Mouse (Mus musculus) layer of hippocampus, adult 18-20 months (tissue): Measurements from ENCODE around the gene Ndufc2. TPM values are rescaled to one million over a fixed set of nuclear protein-coding genes. Genes with fewer than 3 reads are reported as not detected.
"Not testable (repeated sequence)": the region's sequence is repeated elsewhere in the genome, so short reads cannot be mapped to it uniquely, and the experiment has no call there.

Experiments used
- DNase-seq, 2 experiments: peaks; one replicate each; pipeline ENCODE4 v3.0.0; 2022; ENCODE audit warnings: low spot score in 2 of 2
- total RNA-seq, 2 experiments: library from RNA; stranded (reverse); gene quantifications; 2 replicates each; pipeline ENCODE4 v1.2.3; 2021

Ndufc2 gene
- total RNA-seq, 2 experiments from 2014 or later, result 221 to 224 TPM

- peak; percentile 72 to 93 for DNase-seq
These were observed 24.9 kb downstream of the Ndufc2 start for GRCm38 (mm10) chr7:97424621-97425245.

- DNase-seq, result no peak
These were observed 26.8 kb downstream of the Ndufc2 start for GRCm38 (mm10) chr7:97426566-97426965.

GRCm38 (mm10) chr7:97427296-97427695 is 27.5 kb downstream of the Ndufc2 start:
- DNase-seq, result no peak

DNA sequence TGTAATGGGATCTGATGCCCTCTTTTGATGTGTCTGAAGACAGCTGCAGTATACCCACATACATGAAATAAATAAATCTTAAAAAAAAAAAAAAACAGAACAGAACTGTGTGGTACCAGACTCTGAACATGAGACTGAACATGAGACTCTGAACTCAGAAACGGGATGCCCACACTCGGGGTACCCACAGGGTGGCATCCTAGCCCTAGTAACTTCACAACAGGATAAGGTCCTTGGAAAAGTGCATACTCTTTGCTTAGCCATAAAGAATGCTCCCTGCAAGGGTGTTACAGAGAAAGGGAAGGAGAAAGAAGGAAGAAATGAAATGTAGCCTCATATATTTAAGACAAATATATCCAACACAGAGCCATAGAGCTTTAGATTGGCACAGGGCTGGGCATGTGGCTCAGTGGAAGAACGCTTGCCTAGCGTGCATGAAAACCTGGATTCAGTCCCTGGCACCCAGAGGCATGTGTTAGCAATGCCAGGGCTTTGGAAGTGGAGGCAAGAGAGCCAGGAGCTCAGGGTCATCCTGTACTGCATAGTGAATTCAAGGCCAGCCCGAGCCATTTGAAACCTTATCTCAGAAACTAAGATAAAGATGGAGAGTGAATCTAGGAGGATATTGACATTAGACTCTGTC is 28.1 kb downstream of the Ndufc2 start:
- DNase-seq, result peak in 1 of 2 experiments; percentile 31

DNA sequence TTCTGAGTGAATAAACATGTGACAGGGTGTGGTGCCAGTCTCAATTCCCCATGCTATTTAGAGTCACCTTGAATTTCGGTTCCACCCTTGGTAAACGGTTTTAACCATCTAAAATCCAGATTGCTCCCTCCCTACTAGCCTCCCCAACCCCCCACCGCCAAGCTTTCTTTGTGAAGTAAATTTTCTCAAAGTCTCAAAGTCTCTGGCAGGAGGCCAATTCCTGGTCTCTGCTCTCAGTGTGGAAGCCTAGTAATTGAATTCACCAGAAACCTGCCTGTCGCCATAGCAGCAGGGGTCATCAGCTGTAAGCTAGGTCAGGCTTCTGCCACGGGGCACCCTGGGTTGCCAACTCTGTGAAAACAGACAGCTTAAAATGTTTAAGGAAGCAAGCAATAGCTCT is 29.9 kb downstream of the Ndufc2 start:
- no peak for DNase-seq

DNA sequence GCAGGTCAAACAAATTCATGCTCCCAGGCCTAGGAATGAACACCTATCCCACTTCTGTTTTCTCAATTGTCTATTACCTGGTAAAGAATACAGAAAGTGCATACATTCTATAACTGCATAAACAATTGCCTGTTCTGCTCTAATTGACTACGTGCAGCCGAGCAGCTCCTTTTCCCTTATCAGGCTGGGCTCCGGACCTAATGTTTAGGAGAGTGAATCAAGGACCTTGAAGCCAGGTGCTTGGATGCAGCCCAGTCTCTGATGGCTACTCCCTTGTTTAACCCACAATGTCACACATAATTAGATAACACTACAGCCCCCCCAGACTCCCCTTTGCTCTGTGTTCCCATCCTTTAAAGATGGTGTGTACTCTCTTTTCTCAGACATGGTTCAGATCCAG is 33.7 kb downstream of the Ndufc2 start:
- DNase-seq, result not testable (repeated sequence)

GRCm38 (mm10) chr7:97434517-97434916 is 34.7 kb downstream of the Ndufc2 start:
- DNase-seq, result no peak

GRCm38 (mm10) chr7:97438986-97439385 is 39.2 kb downstream of the Ndufc2 start:
- no peak for DNase-seq

DNA sequence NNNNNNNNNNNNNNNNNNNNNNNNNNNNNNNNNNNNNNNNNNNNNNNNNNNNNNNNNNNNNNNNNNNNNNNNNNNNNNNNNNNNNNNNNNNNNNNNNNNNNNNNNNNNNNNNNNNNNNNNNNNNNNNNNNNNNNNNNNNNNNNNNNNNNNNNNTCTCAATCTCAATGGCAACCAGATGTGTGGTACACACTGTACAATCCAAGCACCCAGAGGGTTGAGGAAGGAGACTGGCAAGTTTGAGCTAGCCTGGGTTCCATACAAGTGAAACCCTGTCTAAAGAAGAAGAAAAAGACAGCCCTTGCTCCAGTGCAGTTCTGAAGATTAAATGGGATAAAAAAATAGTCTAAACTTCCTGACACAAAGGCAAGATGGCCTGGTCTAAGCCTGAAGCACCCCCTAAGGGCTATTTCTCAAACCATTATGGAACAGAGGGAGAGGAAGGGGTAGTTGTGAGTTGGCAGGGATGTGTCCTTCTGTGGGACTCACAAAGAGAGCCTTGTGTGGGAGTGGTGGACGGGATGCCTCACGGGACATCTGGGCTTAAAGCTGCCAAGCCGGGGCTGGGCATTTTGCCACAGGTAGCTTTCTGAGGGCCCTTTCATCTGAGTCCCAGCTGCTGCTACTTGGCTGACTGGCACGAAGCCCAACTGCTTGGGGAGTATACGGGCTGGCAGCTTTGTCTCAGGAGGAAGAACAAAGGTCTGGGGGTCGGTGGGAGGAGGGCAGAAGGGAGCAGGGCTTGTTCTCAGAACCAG is 46.5 kb downstream of the Ndufc2 start:
- peak; percentile 85 to 93 for DNase-seq

GRCm38 (mm10) chr7:97447050-97447531 is 47.3 kb downstream of the Ndufc2 start:
- DNase-seq, result peak in 1 of 2 experiments; percentile 58

DNA sequence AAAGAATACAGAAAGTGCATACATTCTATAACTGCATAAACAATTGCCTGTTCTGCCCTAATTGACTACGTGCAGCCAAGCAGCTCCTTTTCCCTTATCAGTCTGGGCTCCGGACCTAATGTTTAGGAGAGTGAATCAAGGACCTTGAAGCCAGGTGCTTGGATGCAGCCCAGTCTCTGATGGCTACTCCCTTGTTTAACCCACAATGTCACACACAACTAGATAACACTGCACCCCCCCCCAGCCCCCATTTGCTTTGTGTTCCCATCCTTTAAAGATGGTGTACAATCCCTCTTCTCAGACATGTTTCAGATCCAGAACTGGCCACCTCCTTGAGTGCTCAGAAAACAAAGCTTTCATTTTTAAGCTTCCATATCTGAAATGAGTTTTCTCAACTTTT is 51.2 kb downstream of the Ndufc2 start, which contains the start of gene Kctd14:
Gene Kctd14, plus strand, starts transcription at position 301 of the 400 bp plus-strand sequence.
- DNase-seq, result not testable (repeated sequence)

GRCm38 (mm10) chr7:97452196-97452595 is 52.4 kb downstream of the Ndufc2 start:
- DNase-seq, result no peak

- no peak for DNase-seq
These were observed 53.5 kb downstream of the Ndufc2 start for GRCm38 (mm10) chr7:97453141-97453921.

- DNase-seq, result no peak
These were observed 55.0 kb downstream of the Ndufc2 start for GRCm38 (mm10) chr7:97454795-97455194.

- DNase-seq, result no peak
These were observed 55.8 kb downstream of the Ndufc2 start for GRCm38 (mm10) chr7:97455577-97455976.

Other genes starting within 250 kb of the Ndufc2 start
- gene Usp35, start 68.0 kb upstream of the Ndufc2 start, total RNA-seq, result 10 to 100 TPM; 14.7 to 16.2 TPM
- gene Kctd21, start 67.7 kb upstream of the Ndufc2 start, total RNA-seq, result 10 to 100 TPM; 15.0 to 16.0 TPM
- 10 to 100 TPM; 10.6 to 10.8 TPM for gene Alg8, start 28.4 kb upstream of the Ndufc2 start, total RNA-seq
- 10 to 100 TPM; 41.0 to 47.8 TPM for gene Thrsp, start 17.7 kb downstream of the Ndufc2 start, total RNA-seq
- 1 to 10 TPM; 5.0 to 5.3 TPM for gene Kctd14, start 51.3 kb downstream of the Ndufc2 start, total RNA-seq
- gene Ints4, start 81.0 kb downstream of the Ndufc2 start, total RNA-seq, result 10 to 100 TPM; 31.0 to 34.6 TPM
- 10 to 100 TPM; 51.7 to 53.4 TPM for gene Aamdc, start 179.5 kb downstream of the Ndufc2 start, total RNA-seq
- gene Rsf1, start 179.9 kb downstream of the Ndufc2 start, total RNA-seq, result 10 to 100 TPM; 48.5 to 50.1 TPM